Mouse (Mus musculus): ENCODE measurements around the gene Lman2.

Gene Lman2

GRCm38 (mm10) chr13:55322130-55322825 is 40.3 kb downstream of the Lman2 start:
- DNase-seq: peak; percentile 38 to 53

DNA sequence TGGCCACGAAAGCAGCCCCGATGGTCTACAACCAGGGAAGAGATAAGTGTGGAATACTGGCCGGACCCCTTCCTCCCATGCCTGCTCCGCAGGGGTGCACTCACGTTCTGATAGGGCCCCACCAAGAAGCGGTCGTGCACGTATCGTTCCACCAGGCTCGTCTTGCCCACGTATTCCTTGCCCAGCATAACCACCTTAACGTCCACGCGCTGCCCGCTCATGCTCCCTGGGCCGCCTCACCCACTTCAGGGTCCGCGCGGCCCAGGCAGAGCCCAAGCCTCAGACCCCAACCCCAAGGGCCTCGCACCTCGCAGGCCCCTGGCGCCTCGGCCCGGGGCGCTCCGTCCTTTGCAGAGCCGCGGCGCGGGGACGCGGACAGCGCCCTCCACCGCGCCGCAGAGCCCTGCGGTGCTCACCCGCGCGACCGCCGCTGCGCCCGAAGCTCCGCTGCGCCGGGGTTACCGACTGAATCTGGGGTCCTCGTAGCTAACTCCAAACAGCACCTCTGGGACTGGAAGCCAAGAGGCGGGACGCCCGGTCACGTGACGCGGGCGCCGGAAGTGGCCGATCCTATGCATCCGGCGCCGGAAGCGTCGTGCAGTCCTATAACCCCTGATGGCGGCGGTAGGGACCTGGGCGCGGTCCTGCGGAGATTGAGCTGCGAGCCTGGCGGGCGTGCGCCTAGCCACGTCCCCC is 41.0 kb downstream of the Lman2 start, which contains the start of gene Rab24:
Gene Rab24, minus strand, starts transcription at position 513 of the 696 bp plus-strand sequence.
- peak; percentile 87 to 90 for DNase-seq

DNA sequence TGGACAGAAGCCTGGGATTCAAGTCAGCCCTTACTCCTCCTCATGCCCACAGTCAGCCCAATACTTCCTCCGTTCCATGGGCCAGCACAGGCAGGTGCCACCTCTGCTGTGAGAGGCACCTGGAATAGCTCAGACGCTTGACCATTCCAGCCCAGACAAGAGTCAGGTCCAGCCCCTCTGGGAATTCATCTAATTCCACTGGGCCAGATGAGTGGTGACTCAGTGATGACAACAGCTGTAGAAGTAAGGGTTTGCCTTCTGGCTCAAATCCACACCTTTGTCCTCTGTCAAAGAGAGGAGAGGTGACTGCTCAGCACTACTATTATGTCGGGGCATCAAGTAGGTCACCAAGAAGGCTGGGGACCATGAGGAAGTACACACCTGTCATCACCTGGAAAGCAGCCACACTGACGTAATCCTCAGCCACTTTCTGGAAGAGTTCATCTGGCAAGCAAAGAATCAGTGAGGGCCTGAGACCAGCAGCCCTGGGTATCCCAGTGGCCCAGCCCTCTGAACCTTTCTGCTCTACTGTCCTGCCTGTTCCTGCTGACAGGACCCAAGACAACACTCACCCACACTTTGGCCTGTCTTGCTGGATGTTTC is 42.6 kb downstream of the Lman2 start, which contains the start of gene Prelid1:
Gene Prelid1, plus strand, starts transcription at position 570 of the 603 bp plus-strand sequence.
- peak; percentile 47 to 49 for DNase-seq

DNA sequence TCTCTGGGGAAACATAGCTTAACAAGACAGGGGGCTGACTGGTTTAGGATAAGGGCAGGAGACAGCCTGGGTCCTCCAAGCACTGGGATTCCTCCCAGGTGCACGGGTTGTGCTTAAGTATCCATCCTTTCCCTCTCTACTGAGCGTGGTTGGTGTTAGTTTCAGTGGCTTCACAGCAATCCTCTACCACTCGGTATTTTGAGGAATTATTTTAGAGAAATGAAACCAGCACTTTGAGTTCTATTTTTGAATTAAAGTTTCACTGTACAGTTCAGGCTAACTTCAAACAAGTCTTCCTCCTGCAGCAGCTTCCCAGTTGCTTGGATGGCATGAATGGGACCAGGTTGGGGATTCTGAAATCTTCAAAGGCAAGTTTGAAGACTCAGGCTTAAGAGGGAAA is 44.2 kb downstream of the Lman2 start:
- no peak for DNase-seq

GRCm38 (mm10) chr13:55314891-55315412 is 47.6 kb downstream of the Lman2 start:
- DNase-seq: no peak

- no peak for DNase-seq
Measured at GRCm38 (mm10) chr13:55313051-55313450, 49.5 kb downstream of the Lman2 start.

GRCm38 (mm10) chr13:55312028-55312630 is 50.5 kb downstream of the Lman2 start:
- DNase-seq: no peak

- no peak for DNase-seq
Measured at GRCm38 (mm10) chr13:55300913-55301312, 61.7 kb downstream of the Lman2 start.

GRCm38 (mm10) chr13:55296760-55297159 is 65.8 kb downstream of the Lman2 start:
- DNase-seq: no peak

Measured in cerebellum, postnatal 36 days (tissue).